Mouse (Mus musculus): ENCODE results near the gene Mrpl48. TPM values are rescaled to one million over a fixed set of nuclear protein-coding genes. Genes with fewer than 3 reads are reported as not detected.

Mrpl48 gene
- 56.8 and 66.9 TPM in 2 replicates for polyA plus RNA-seq (2014; fragmentation: Nextera tagmentation; extraction: Ambion mirVana)

DNA sequence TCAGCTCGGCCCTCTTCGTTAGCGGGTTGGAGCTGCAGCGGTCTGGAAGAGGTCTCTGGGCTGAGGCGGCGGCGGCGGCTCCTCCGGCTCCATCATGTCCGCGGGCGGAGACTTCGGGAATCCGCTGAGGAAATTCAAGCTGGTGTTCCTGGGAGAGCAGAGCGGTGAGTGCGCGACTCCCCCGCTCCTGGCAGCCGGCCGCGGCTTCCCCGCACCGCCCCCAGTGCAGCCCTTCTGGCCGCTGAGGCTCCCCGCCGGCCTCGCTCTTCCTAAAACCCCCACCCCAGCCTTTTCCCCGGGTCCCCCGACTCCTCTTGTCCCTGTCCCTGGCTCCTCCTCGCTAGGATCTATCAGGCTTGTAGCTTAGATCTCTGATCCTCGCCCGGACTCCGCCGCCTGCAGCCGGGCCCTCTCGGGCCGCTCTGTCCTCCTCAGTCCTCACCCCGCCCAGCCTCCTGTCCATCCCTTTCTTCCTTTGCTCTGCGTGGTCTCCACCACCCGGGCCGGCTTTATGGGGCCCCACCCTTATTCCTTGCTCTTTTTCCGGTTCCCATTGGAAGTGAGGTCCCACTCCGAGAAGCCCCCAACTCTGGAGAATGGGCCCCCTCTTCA lies at the start of gene Mrpl48:
Mrpl48 (minus strand) TSS at position 172 of the 612 bp plus-strand sequence.
- no peaks in the 10 kb centered on the region for H3K9me3 ChIP-seq (ENCODE audit: control insufficient read depth, low read length)
- under 1% methylated on average over 41 of the region's 43 CpGs for WGBS

DNA sequence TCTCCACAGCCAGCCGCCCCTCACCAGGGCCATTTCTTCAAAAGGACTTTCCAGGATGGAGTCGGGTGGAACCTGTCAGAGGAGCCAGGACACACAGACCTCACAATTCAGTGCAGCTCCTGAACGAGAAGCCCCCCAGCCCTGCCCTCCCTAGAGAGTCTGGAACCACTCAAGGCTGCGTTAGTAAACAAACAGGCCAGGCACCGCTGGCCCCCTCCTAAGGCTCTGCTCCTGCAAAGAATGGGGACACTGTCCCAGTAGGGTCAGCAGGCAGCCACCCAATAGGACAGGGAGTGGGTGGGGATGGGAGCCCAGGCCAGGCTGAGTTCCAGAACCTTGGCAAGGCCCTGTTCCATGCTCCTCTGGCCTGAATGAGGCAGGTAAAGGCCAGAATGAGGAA lies 48.6 kb upstream of the Mrpl48 start:
- DNase-seq (ENCODE audit: low spot score) (no peak), ATAC-seq (ENCODE audit: insufficient number of reproducible peaks, low FRiP score, low TSS enrichment, low read depth) (no peak)
- Histone ChIP-seq H3K9ac (ENCODE audit: low read length) (no peak overlapping the region; the same call in 1 of the 2 replicates), H3K27ac (replicated peaks; ENCODE audit: low read depth, low read length) (no peak overlapping the region), H3K4me3 (ENCODE audit: low read depth, low read length) (no peak overlapping the region), H3K36me3 (ENCODE audit: control insufficient read depth, insufficient read depth, low read length) (no peaks in the 10 kb centered on the region), H3K27me3 (ENCODE audit: control insufficient read depth, insufficient read depth, low read length) (no peaks in the 10 kb centered on the region), H3K9me3 (ENCODE audit: control insufficient read depth, low read length) (no peaks in the 10 kb centered on the region), H3K4me1 (ENCODE audit: control insufficient read depth, insufficient read depth, low read length) (no peaks in the 10 kb centered on the region), H3K4me2 (ENCODE audit: low read depth, severe bottlenecking) (no peak overlapping the region)
- WGBS, result 18% methylated on average over 5 of the region's 5 CpGs

More for the DNA sequence above, at the start of gene Mrpl48:
- peak; percentile 66 for DNase-seq (ENCODE audit: low spot score)
- peak within 1 kb of the TSS; percentile 50 for H3K4me2 ChIP-seq (ENCODE audit: low read depth, severe bottlenecking)
- H3K27ac ChIP-seq (replicated peaks; ENCODE audit: low read depth, low read length), result peak within 1 kb of the TSS; percentile 97
- ATAC-seq (ENCODE audit: insufficient number of reproducible peaks, low FRiP score, low TSS enrichment, low read depth), result peak; percentile 40
- peak within 1 kb of the TSS; percentile 96 for H3K4me3 ChIP-seq (ENCODE audit: low read depth, low read length)
- H3K36me3 ChIP-seq (ENCODE audit: control insufficient read depth, insufficient read depth, low read length), result no peaks in the 10 kb centered on the region
- 0 out of 2 replicates have a peak, but pooled peaks cover 5% of the 10 kb centered on the region for H3K4me1 ChIP-seq (ENCODE audit: control insufficient read depth, insufficient read depth, low read length)
- peak within 1 kb of the TSS; percentile 98 for H3K9ac ChIP-seq (ENCODE audit: low read length)
- H3K27me3 ChIP-seq (ENCODE audit: control insufficient read depth, insufficient read depth, low read length), result no peaks in the 10 kb centered on the region

DNA sequence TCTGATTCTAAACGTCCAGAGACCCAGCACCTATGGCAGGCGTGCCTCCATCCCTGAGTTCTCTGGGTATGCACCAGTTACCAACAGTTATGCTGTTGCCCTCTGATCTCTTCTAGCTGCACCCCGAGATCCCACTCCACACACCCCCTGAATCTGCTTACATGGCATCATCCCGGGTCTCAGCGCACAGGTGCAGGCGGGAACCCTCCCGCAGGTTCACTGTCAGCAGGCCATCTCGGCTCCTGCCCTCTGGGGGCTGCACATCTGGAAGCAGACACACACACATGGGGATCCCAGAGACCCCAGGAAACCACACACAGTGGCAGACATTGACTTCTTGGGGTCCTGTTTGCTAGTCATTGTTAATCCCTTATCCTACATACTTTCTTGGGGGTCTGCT lies 46.3 kb upstream of the Mrpl48 start:
- no peak overlapping the region for H3K27ac ChIP-seq (replicated peaks; ENCODE audit: low read depth, low read length)
- no peaks in the 10 kb centered on the region for H3K27me3 ChIP-seq (ENCODE audit: control insufficient read depth, insufficient read depth, low read length)
- no peak overlapping the region for H3K9ac ChIP-seq (ENCODE audit: low read length)
- no peaks in the 10 kb centered on the region for H3K9me3 ChIP-seq (ENCODE audit: control insufficient read depth, low read length)
- WGBS, result 86% methylated on average over 8 of the region's 8 CpGs
- H3K36me3 ChIP-seq (ENCODE audit: control insufficient read depth, insufficient read depth, low read length), result no peaks in the 10 kb centered on the region
- no peak for ATAC-seq (ENCODE audit: insufficient number of reproducible peaks, low FRiP score, low TSS enrichment, low read depth)
- no peak overlapping the region for H3K4me2 ChIP-seq (ENCODE audit: low read depth, severe bottlenecking)
- H3K4me3 ChIP-seq (ENCODE audit: low read depth, low read length), result no peak overlapping the region
- DNase-seq (ENCODE audit: low spot score), result no peak
- H3K4me1 ChIP-seq (ENCODE audit: control insufficient read depth, insufficient read depth, low read length), result no peaks in the 10 kb centered on the region

DNA sequence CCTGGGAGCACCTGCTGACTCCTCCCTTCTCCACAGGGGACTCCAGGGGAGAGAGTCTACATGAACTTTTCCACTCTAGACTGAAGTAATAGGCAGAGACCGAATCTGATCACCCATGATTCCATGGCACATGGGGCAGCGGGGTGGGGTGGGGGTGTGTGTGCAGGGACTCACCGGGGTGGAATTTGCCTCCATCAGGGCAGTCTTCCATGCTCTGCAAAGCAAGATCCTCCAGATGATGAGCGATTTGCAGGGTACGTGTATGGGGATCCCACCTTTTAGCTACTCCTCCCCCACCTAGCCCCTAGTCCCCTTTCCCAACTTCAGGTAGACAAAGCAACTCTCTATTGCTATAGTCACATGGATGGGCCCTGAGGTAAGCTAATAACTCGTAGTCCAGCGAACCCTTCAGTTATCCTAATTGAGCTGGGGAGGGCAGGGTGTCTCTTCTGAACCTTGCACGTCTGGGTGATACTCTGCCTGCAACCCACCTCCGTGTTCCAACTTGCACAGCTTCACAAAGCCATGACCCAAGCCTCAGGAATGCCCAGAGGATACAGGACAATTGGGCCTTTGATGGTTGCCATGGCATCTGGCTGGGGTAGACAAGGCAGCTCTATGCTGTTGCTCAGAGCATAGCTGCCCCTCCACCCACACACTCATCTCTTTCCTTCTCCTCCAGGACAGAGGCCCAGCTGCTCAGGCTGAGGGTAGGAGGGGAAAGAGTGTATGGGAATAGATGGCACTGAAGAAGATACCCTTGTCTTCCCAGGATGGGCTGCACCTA lies 45.6 kb upstream of the Mrpl48 start:
- ATAC-seq (ENCODE audit: insufficient number of reproducible peaks, low FRiP score, low TSS enrichment, low read depth), result no peak
- Histone ChIP-seq H3K27ac (replicated peaks; ENCODE audit: low read depth, low read length) (no peak overlapping the region), H3K4me3 (ENCODE audit: low read depth, low read length) (no peak overlapping the region), H3K27me3 (ENCODE audit: control insufficient read depth, insufficient read depth, low read length) (no peaks in the 10 kb centered on the region), H3K36me3 (ENCODE audit: control insufficient read depth, insufficient read depth, low read length) (no peaks in the 10 kb centered on the region), H3K4me2 (ENCODE audit: low read depth, severe bottlenecking) (no peak overlapping the region), H3K9ac (ENCODE audit: low read length) (no peak overlapping the region), H3K4me1 (ENCODE audit: control insufficient read depth, insufficient read depth, low read length) (no peaks in the 10 kb centered on the region), H3K9me3 (ENCODE audit: control insufficient read depth, low read length) (no peaks in the 10 kb centered on the region)
- WGBS, result 83% methylated on average over 9 of the region's 9 CpGs
- DNase-seq (ENCODE audit: low spot score), result no peak

DNA sequence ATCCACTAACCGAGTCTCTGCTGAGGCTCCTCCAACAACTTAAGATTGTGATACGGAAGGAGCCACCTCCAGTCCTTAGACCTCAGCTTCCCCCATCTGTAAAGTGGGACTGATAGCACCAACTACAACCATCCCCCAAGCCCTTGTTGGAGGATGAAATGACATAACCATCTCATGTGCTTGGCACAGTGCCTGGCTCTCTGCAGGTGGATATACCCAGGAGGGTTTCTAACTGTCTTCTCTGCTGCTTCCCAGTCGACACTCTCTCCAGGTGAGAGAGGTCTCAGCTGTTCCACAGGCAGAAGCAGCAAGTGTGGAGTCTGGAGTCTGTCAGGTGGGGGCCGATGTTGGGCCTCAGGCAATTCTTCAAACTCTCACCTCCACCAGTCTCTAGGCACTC lies 42.9 kb upstream of the Mrpl48 start:
- 73% methylated on average over 4 of the region's 4 CpGs for WGBS
- H3K36me3 ChIP-seq (ENCODE audit: control insufficient read depth, insufficient read depth, low read length), result no peaks in the 10 kb centered on the region
- no peak overlapping the region for H3K4me3 ChIP-seq (ENCODE audit: low read depth, low read length)
- no peaks in the 10 kb centered on the region for H3K4me1 ChIP-seq (ENCODE audit: control insufficient read depth, insufficient read depth, low read length)
- no peaks in the 10 kb centered on the region for H3K9me3 ChIP-seq (ENCODE audit: control insufficient read depth, low read length)
- no peak overlapping the region for H3K27ac ChIP-seq (replicated peaks; ENCODE audit: low read depth, low read length)
- ATAC-seq (ENCODE audit: insufficient number of reproducible peaks, low FRiP score, low TSS enrichment, low read depth), result no peak
- H3K9ac ChIP-seq (ENCODE audit: low read length), result no peak overlapping the region
- H3K27me3 ChIP-seq (ENCODE audit: control insufficient read depth, insufficient read depth, low read length), result no peaks in the 10 kb centered on the region
- peak; percentile 19 for DNase-seq (ENCODE audit: low spot score)
- H3K4me2 ChIP-seq (ENCODE audit: low read depth, severe bottlenecking), result no peak overlapping the region

DNA sequence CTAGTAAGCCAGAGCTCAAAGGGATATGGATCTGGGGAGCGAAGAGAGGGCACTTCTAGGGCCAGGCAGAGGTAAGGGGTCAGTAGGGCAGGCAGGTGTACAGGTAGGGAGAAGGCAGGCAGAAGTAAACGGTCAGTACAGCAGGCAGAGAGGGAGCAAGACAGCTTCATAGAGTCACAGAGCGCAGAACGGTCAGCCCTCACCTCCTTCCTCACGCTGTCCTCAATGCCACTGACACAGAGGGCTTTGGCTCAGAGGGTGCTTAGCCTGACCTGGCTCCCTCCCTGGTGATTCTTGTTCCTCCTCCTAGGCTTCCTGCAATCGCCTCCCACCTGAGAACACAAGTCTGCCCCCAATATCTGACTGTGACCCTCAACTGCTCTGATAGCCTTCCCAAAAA lies 42.3 kb upstream of the Mrpl48 start:
- no peak overlapping the region for H3K4me3 ChIP-seq (ENCODE audit: low read depth, low read length)
- H3K27ac ChIP-seq (replicated peaks; ENCODE audit: low read depth, low read length), result no peak overlapping the region
- WGBS, result 79% methylated on average over 6 of the region's 6 CpGs
- no peak overlapping the region for H3K9ac ChIP-seq (ENCODE audit: low read length)
- H3K4me2 ChIP-seq (ENCODE audit: low read depth, severe bottlenecking), result no peak overlapping the region
- DNase-seq (ENCODE audit: low spot score) (peak; percentile 14), ATAC-seq (ENCODE audit: insufficient number of reproducible peaks, low FRiP score, low TSS enrichment, low read depth) (no peak)
- H3K27me3 ChIP-seq (ENCODE audit: control insufficient read depth, insufficient read depth, low read length), result no peaks in the 10 kb centered on the region
- no peaks in the 10 kb centered on the region for H3K4me1 ChIP-seq (ENCODE audit: control insufficient read depth, insufficient read depth, low read length)
- H3K36me3 ChIP-seq (ENCODE audit: control insufficient read depth, insufficient read depth, low read length), result no peaks in the 10 kb centered on the region
- H3K9me3 ChIP-seq (ENCODE audit: control insufficient read depth, low read length), result no peaks in the 10 kb centered on the region

DNA sequence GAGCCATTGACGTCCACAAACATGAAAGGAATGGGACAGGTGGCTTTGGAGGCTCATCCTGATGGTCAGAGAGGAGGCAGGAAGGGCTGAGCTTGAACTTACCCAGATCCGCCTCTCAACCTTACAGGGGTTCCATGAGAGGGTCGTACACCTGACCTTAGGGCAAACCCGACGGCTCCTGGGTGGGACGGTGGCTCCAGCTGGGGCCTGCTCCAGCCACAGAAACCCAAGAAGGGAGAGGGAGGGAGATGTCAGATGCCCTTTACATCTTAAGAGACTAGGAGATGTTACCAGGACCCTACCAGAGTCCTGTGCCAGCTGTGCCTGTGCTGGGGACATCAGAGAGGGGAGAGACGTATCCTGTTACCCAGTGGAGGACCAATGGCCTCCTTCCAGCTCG lies 41.7 kb upstream of the Mrpl48 start:
- Histone ChIP-seq H3K9ac (ENCODE audit: low read length) (no peak overlapping the region), H3K4me3 (ENCODE audit: low read depth, low read length) (no peak overlapping the region), H3K4me1 (ENCODE audit: control insufficient read depth, insufficient read depth, low read length) (no peaks in the 10 kb centered on the region), H3K4me2 (ENCODE audit: low read depth, severe bottlenecking) (no peak overlapping the region), H3K9me3 (ENCODE audit: control insufficient read depth, low read length) (no peaks in the 10 kb centered on the region), H3K27me3 (ENCODE audit: control insufficient read depth, insufficient read depth, low read length) (no peaks in the 10 kb centered on the region), H3K36me3 (ENCODE audit: control insufficient read depth, insufficient read depth, low read length) (no peaks in the 10 kb centered on the region; the same call in 1 of the 2 replicates), H3K27ac (replicated peaks; ENCODE audit: low read depth, low read length) (no peak overlapping the region)
- WGBS, result 73% methylated on average over 8 of the region's 8 CpGs
- DNase-seq (ENCODE audit: low spot score) (peak; percentile 19), ATAC-seq (ENCODE audit: insufficient number of reproducible peaks, low FRiP score, low TSS enrichment, low read depth) (no peak)

DNA sequence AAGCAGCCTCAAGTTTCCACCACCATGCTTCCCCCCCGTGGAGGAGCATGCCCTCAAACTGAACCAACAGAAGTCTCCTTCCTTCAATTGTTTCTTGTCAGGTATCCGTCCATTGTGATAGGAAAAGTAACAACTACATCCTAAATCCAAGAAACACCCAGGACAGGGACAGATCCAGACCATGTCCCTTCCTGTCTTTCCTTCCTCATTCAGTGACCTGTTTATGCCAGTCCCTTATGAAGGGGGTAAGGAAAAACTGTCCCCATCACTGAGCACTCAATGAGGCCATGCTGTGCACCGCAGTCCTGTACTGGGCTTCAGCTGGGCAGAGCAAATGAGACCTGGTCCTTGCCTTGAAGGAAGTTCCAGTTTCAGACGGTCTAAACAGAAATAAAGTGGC lies 41.0 kb upstream of the Mrpl48 start:
- no peaks in the 10 kb centered on the region; the same call in 1 of the 2 replicates for H3K36me3 ChIP-seq (ENCODE audit: control insufficient read depth, insufficient read depth, low read length)

More for the DNA sequence above, 41.0 kb upstream of the Mrpl48 start:
- no peaks in the 10 kb centered on the region for H3K27me3 ChIP-seq (ENCODE audit: control insufficient read depth, insufficient read depth, low read length)
- 83% methylated on average over 4 of the region's 4 CpGs for WGBS
- H3K27ac ChIP-seq (replicated peaks; ENCODE audit: low read depth, low read length), result no peak overlapping the region
- no peak for ATAC-seq (ENCODE audit: insufficient number of reproducible peaks, low FRiP score, low TSS enrichment, low read depth)
- H3K4me1 ChIP-seq (ENCODE audit: control insufficient read depth, insufficient read depth, low read length), result no peaks in the 10 kb centered on the region
- H3K9ac ChIP-seq (ENCODE audit: low read length), result no peak overlapping the region
- no peak overlapping the region for H3K4me3 ChIP-seq (ENCODE audit: low read depth, low read length)
- DNase-seq (ENCODE audit: low spot score), result peak; percentile 18
- H3K4me2 ChIP-seq (ENCODE audit: low read depth, severe bottlenecking), result no peak overlapping the region
- no peaks in the 10 kb centered on the region for H3K9me3 ChIP-seq (ENCODE audit: control insufficient read depth, low read length)
